Mouse (Mus musculus) spleen, adult 2 months (tissue): ENCODE results near the gene Rhag. TPM values are rescaled to one million over a fixed set of nuclear protein-coding genes. Genes with fewer than 3 reads are reported as not detected.

ENCODE experiments used
- DNase-seq, 2 experiments: peaks; one replicate each; pipeline versions ENCODE4 v3.0.0 to v3.0.0-alpha.2; 2012 to 2021; ENCODE audit warnings: low spot score in 2 of 2, low read depth in 1 of 2
- H3K27ac ChIP-seq: fragments of 200-500 bp; 2 replicates; pipeline ENCODE4 v1.5.1; 2012; ENCODE audit warnings: low read length, inconsistent platforms; ENCODE audit not compliant: insufficient read depth
- H3K27me3 ChIP-seq: fragments of 200-500 bp; 2 replicates; pipeline ENCODE4 v1.6.1; 2012; ENCODE audit warnings: mild to moderate bottlenecking, moderate library complexity, low read length, inconsistent platforms; ENCODE audit not compliant: control insufficient read depth, insufficient read depth
- H3K36me3 ChIP-seq: fragments of 200-500 bp; 2 replicates; pipeline ENCODE4 v1.6.1; 2012; ENCODE audit warnings: mild to moderate bottlenecking, low read length, inconsistent platforms; ENCODE audit not compliant: control insufficient read depth, insufficient read depth
- H3K4me1 ChIP-seq: fragments of 200-500 bp; 2 replicates; pipeline ENCODE4 v1.6.1; 2011; ENCODE audit warnings: inconsistent platforms; ENCODE audit not compliant: control insufficient read depth, insufficient read depth, insufficient read length
- H3K4me3 ChIP-seq: fragments of 200-500 bp; 2 replicates; pipeline ENCODE4 v1.5.1; 2011; ENCODE audit warnings: mild to moderate bottlenecking, inconsistent platforms; ENCODE audit not compliant: insufficient read depth, insufficient read length; ENCODE audit errors: extremely low read depth
- CTCF ChIP-seq: fragments of 200-500 bp; IDR thresholded peaks from 2 replicates; pipeline ENCODE4 v1.5.1; 2011; ENCODE audit warnings: mild to moderate bottlenecking, inconsistent platforms; ENCODE audit not compliant: insufficient read depth, insufficient read length, insufficient replicate concordance; ENCODE audit errors: extremely low read depth
- POLR2A ChIP-seq: fragments of 200-500 bp; IDR thresholded peaks from 2 replicates; pipeline ENCODE4 v1.6.1; 2011; ENCODE audit warnings: low read depth, low read length, inconsistent platforms
- WGBS: fragments of 180-500 bp; shearing (Covaris S2); methylation state at CpG from one replicate; pipeline ENCODE4 v1.1.7; 2018; 5-methylcytosine and 5-hydroxymethylcytosine counted together
- polyA plus RNA-seq: library from polyadenylated mRNA; depleted of rRNA; stranded (reverse); fragments of >200 nt; gene quantifications from 2 replicates; pipeline ENCODE4 v1.2.3, GENCODE M21; 2012; rRNA removed

Rhag gene
- polyA plus RNA-seq, 1 experiment: 18.4 TPM

DNA sequence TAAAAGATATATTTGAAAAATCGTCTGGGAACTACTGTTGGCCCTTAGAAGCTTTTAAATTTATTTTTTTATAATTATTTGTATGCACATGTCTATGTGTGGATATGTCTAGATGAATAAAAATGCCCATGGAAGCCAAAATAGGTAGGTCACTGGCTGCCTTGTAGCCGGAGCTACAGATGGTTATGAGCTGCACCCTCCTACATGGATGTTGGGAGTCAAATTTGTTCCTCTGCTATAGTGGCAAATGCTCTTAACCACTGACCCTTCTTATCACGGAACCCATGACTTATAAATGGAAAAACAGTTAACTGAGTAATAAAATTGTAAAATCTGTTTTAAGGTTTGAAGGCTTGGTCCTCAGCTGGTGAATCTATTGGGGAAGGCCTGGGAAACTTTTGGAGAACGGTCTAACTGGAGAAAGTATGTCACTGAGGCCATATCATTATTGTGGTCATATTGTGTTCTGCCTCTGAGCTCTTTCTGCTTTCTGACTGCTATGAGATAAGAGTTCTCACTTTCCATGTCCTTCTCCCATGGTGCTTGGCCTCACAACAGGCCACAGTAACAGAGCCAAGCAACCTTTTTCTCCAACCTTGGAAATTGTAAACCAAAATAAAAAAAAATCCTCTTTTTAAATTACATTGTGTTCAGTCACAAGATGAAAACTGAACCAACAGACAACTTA is 77.1 kb downstream of the Rhag start:
- TF ChIP-seq POLR2A (no peak), CTCF (no peak)
- H3K27ac ChIP-seq: no peak overlapping the region

More for the DNA sequence above, 77.1 kb downstream of the Rhag start:
- DNase-seq: no peak
- 81% methylated on average over 4 of the region's 4 CpGs for WGBS
- Histone ChIP-seq H3K4me3 (no peak overlapping the region), H3K4me1 (no peaks in the 10 kb centered on the region), H3K36me3 (no peaks in the 10 kb centered on the region), H3K27me3 (no peaks in the 10 kb centered on the region)

Other genes with a start within 250 kb of the Rhag start
- not detected in 2 replicates for gene Esp6, start 249.6 kb upstream of the Rhag start, polyA plus RNA-seq
- gene Esp4, start 212.5 kb upstream of the Rhag start, polyA plus RNA-seq: not detected in 2 replicates
- not detected in 2 replicates for gene Esp3, start 179.1 kb upstream of the Rhag start, polyA plus RNA-seq
- gene Esp1, start 84.0 kb upstream of the Rhag start, polyA plus RNA-seq: not detected in 2 replicates
- gene Crisp2, start 4.1 kb upstream of the Rhag start, polyA plus RNA-seq: not detected in 2 replicates
- gene 9130008F23Rik, start 69.4 kb downstream of the Rhag start, polyA plus RNA-seq: 1.9 and 2.0 TPM in 2 replicates
- 0.09 TPM in 1 of 2 replicates, not detected in the other for gene Glyatl3, start 103.2 kb downstream of the Rhag start, polyA plus RNA-seq
- gene Mut, start 123.6 kb downstream of the Rhag start, polyA plus RNA-seq: 3.1 and 3.5 TPM in 2 replicates
- gene Cenpq, start 123.9 kb downstream of the Rhag start, polyA plus RNA-seq: 1.3 and 1.5 TPM in 2 replicates